Mouse (Mus musculus): ENCODE measurements around the gene Fgfr2. TPM values are rescaled to one million over a fixed set of nuclear protein-coding genes. Genes with fewer than 3 reads are reported as not detected.

Fgfr2 gene
- polyA plus RNA-seq, 1 experiment from 2014 or later = 169 TPM

DNA sequence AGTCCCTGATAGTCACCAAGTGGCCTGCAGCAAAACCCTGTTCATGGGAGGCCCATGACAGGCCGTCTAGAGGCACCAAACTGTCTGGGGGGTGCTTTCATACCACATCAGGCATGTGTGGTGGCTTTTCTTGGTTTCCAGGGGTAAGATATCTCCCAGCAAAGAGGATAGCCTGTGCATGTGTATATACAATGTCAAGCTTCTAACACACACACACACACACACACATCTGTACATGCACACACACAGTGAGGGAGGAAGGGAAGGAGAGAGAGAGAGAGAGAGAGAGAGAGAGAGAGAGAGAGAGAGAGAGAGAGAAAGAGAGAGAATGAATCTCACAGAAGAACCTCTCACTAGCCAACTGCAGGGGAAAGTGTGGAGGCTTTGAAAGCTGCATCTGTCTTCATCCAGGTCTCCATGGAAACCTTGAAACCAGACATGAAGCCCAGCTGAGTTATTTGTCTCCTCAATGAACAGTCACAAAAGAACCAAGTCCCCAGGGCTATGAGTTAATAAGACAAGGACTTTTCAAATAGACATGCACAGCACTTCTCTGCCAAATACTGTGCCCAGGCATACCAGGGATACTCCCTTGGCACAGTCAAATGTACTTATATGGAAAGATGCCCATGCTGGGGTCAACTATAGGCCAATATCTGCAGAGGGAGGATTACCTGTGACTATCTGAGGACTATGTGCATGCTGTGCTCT lies 1110.0 kb downstream of the Fgfr2 start:
- no peaks in the 10 kb centered on the region for H3K4me1 ChIP-seq (ENCODE audit: control insufficient read depth, insufficient read depth, low read length)
- H3K4me3 ChIP-seq (ENCODE audit: low read depth, low read length) = no peak overlapping the region
- no peaks in the 10 kb centered on the region for H3K36me3 ChIP-seq (ENCODE audit: control insufficient read depth, insufficient read depth, low read length)
- no peak overlapping the region for H3K4me2 ChIP-seq (replicated peaks; ENCODE audit: low read depth, low read length)
- H3K27me3 ChIP-seq (ENCODE audit: control insufficient read depth, insufficient read depth, low read length) = no peaks in the 10 kb centered on the region
- 38% methylated on average over 1 of the region's 1 CpGs for WGBS
- ATAC-seq (ENCODE audit: insufficient number of reproducible peaks, insufficient read depth, low FRiP score, low read depth) = no peak
- H3K9me3 ChIP-seq (ENCODE audit: control insufficient read depth, low read depth, low read length) = no peaks in the 10 kb centered on the region
- no peak overlapping the region for H3K9ac ChIP-seq (replicated peaks; ENCODE audit: low read depth, low read length)
- no peak overlapping the region for H3K27ac ChIP-seq (ENCODE audit: low read length)

DNA sequence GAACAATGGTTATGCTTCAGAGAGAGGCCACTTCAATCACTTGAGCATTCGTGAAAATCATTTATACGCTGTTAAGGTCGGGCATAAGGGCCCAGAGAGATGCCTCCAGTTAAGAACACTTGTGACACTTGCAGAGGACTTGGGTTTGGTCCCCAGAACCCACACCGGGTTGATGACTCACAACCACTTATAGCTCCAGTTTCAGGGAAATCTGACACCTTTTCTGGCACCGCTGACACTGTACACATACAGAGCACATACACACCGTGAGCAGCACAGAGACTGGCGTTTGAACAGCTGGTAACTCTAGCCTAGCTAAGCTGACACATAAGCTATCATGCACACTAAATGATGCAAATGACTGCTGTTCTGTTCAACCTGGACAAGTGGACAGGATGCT lies 1114.1 kb downstream of the Fgfr2 start:
- no peak overlapping the region for H3K9ac ChIP-seq (replicated peaks; ENCODE audit: low read depth, low read length)
- H3K4me1 ChIP-seq (ENCODE audit: control insufficient read depth, insufficient read depth, low read length) = no peaks in the 10 kb centered on the region
- H3K36me3 ChIP-seq (ENCODE audit: control insufficient read depth, insufficient read depth, low read length) = no peaks in the 10 kb centered on the region
- H3K9me3 ChIP-seq (ENCODE audit: control insufficient read depth, low read depth, low read length) = no peaks in the 10 kb centered on the region
- H3K27me3 ChIP-seq (ENCODE audit: control insufficient read depth, insufficient read depth, low read length) = no peaks in the 10 kb centered on the region
- H3K4me3 ChIP-seq (ENCODE audit: low read depth, low read length) = no peak overlapping the region
- H3K27ac ChIP-seq (ENCODE audit: low read length) = no peak overlapping the region
- H3K4me2 ChIP-seq (replicated peaks; ENCODE audit: low read depth, low read length) = no peak overlapping the region
- no peak for ATAC-seq (ENCODE audit: insufficient number of reproducible peaks, insufficient read depth, low FRiP score, low read depth)
- 65% methylated on average over 7 of the region's 7 CpGs for WGBS

DNA sequence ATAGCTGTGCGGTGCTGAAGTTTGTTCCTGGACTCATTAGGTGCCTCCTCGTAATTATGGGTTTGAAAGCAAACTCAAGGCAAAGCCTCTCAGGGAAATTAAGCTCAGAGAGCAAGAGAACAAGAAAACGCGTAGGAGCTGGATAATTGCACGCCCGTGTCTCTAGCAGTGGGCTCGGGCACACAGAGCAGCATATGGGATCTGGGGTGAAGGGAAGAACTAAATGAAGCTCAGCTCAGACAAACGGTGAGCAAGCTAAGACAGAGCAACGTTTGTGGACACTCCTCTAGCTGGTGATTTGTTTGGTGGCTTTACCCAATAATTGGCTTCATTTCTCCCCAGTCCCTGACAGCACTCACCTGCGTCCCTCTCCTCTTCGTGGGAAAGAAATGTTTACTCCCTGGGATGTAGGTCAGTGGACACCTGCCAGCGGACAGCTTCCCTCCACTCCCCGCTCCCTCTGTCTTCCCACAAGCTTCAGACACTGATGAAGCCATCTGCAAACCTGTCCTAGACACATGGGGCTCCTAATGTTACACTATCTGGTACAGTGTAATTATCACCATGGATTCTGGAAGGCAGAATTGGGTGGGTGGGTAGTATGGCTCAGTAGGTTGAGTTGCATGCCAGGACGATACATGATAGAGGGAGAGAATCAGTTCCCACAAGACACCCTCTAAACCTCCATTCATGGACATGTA lies 1117.0 kb downstream of the Fgfr2 start:
- H3K27me3 ChIP-seq (ENCODE audit: control insufficient read depth, insufficient read depth, low read length) = no peaks in the 10 kb centered on the region
- no peaks in the 10 kb centered on the region for H3K9me3 ChIP-seq (ENCODE audit: control insufficient read depth, low read depth, low read length)
- no peak overlapping the region for H3K27ac ChIP-seq (ENCODE audit: low read length)
- no peaks in the 10 kb centered on the region for H3K4me1 ChIP-seq (ENCODE audit: control insufficient read depth, insufficient read depth, low read length)
- H3K9ac ChIP-seq (replicated peaks; ENCODE audit: low read depth, low read length) = no peak overlapping the region
- H3K4me2 ChIP-seq (replicated peaks; ENCODE audit: low read depth, low read length) = no peak overlapping the region
- H3K4me3 ChIP-seq (ENCODE audit: low read depth, low read length) = no peak overlapping the region
- 73% methylated on average over 14 of the region's 14 CpGs for WGBS
- H3K36me3 ChIP-seq (ENCODE audit: control insufficient read depth, insufficient read depth, low read length) = no peaks in the 10 kb centered on the region
- no peak for ATAC-seq (ENCODE audit: insufficient number of reproducible peaks, insufficient read depth, low FRiP score, low read depth)

DNA sequence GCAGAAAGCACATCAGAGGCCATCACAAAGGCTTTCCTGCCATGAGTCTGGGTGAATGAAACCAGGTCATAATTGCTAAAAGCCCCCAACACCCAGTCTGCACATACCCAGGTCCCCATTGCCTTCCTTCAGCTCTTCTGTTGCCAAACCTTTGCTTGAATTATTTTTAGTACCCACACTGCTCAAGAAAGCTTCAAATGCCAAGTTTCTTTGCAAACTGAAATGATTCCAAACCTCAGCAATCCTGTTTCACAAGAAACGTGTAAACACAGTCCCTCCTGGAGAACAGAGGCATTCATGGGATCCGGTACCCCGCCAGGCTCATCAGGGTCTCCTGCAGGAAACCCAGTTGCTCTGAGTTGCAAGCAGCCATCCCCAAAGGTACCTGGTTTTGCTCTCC lies 1130.3 kb downstream of the Fgfr2 start:
- H3K9ac ChIP-seq (replicated peaks; ENCODE audit: low read depth, low read length) = no peak overlapping the region
- WGBS = 67% methylated on average over 3 of the region's 3 CpGs
- no peak overlapping the region for H3K4me2 ChIP-seq (replicated peaks; ENCODE audit: low read depth, low read length)
- ATAC-seq (ENCODE audit: insufficient number of reproducible peaks, insufficient read depth, low FRiP score, low read depth) = no peak
- H3K9me3 ChIP-seq (ENCODE audit: control insufficient read depth, low read depth, low read length) = no peaks in the 10 kb centered on the region
- H3K27me3 ChIP-seq (ENCODE audit: control insufficient read depth, insufficient read depth, low read length) = no peaks in the 10 kb centered on the region
- no peak overlapping the region for H3K27ac ChIP-seq (ENCODE audit: low read length)
- H3K4me3 ChIP-seq (ENCODE audit: low read depth, low read length) = no peak overlapping the region
- no peaks in the 10 kb centered on the region for H3K4me1 ChIP-seq (ENCODE audit: control insufficient read depth, insufficient read depth, low read length)
- H3K36me3 ChIP-seq (ENCODE audit: control insufficient read depth, insufficient read depth, low read length) = no peaks in the 10 kb centered on the region

DNA sequence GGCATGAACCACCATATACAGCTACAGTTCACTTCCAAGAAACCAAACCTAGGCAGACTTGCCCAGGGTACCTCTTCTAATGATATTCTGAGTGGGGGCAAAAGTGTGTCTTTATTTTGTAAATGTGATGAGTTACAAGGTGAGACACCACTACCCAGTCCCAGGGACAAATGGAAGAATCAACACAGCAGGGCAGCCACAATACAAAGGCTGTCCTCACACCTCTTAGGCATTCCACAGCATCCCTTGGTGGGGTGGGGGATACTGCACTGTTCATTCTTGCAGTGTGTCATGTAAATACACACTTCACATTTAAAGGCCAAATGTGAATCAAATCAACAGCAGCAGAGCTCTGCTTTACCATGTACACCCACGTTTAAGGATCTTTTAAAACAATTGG lies 1130.9 kb downstream of the Fgfr2 start:
- no peaks in the 10 kb centered on the region for H3K4me1 ChIP-seq (ENCODE audit: control insufficient read depth, insufficient read depth, low read length)
- H3K9ac ChIP-seq (replicated peaks; ENCODE audit: low read depth, low read length) = no peak overlapping the region
- ATAC-seq (ENCODE audit: insufficient number of reproducible peaks, insufficient read depth, low FRiP score, low read depth) = no peak
- WGBS = 48% methylated on average over 1 of the region's 1 CpGs
- H3K36me3 ChIP-seq (ENCODE audit: control insufficient read depth, insufficient read depth, low read length) = no peaks in the 10 kb centered on the region
- H3K4me3 ChIP-seq (ENCODE audit: low read depth, low read length) = no peak overlapping the region
- H3K27ac ChIP-seq (ENCODE audit: low read length) = no peak overlapping the region
- no peaks in the 10 kb centered on the region for H3K27me3 ChIP-seq (ENCODE audit: control insufficient read depth, insufficient read depth, low read length)
- no peak overlapping the region for H3K4me2 ChIP-seq (replicated peaks; ENCODE audit: low read depth, low read length)
- H3K9me3 ChIP-seq (ENCODE audit: control insufficient read depth, low read depth, low read length) = no peaks in the 10 kb centered on the region

DNA sequence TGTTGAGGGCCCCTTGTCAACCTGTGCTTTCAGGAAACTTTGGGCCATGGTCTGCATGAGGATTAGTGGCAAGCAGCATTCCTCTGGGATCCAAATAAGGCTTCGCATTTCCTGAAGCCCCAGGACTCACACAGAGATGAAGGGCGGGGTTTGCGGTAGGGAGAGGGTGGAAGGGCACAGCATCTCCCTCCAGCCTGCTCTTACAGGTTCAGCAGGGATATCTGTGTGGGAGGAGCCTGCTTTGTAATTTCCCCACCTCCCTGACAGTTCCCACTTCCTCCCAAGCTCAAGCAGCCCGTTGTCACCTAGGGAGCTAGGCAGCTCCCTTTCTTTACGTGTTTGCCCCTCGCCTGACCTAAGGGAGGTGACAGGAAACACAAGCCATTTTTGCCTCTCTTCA lies 1134.1 kb downstream of the Fgfr2 start:
- 19% methylated on average over 6 of the region's 6 CpGs for WGBS
- no peaks in the 10 kb centered on the region for H3K27me3 ChIP-seq (ENCODE audit: control insufficient read depth, insufficient read depth, low read length)
- H3K9me3 ChIP-seq (ENCODE audit: control insufficient read depth, low read depth, low read length) = no peaks in the 10 kb centered on the region
- H3K4me2 ChIP-seq (replicated peaks; ENCODE audit: low read depth, low read length) = no peak overlapping the region
- H3K4me3 ChIP-seq (ENCODE audit: low read depth, low read length) = no peak overlapping the region
- ATAC-seq (ENCODE audit: insufficient number of reproducible peaks, insufficient read depth, low FRiP score, low read depth) = no peak
- no peaks in the 10 kb centered on the region for H3K4me1 ChIP-seq (ENCODE audit: control insufficient read depth, insufficient read depth, low read length)
- no peaks in the 10 kb centered on the region for H3K36me3 ChIP-seq (ENCODE audit: control insufficient read depth, insufficient read depth, low read length)
- H3K9ac ChIP-seq (replicated peaks; ENCODE audit: low read depth, low read length) = no peak overlapping the region
- no peak overlapping the region for H3K27ac ChIP-seq (ENCODE audit: low read length)

DNA sequence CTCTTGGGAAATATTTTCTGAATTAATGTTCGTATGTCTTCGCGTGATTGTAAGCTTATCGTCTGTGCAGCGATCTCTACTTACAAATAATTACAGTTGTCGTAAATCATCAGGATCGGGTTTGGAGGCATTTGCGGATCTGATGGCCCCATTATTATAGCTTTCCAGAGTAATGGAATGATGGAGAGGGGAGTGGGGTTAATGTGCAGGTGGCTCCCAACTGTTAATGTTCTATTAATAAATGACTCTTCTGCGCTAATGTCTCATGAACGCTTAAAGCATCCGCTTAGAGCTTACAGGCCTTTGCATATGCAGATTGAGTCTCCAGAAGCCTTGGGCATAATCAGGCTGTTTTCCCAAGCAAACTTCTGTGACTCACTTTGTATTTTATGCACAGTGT lies 1144.5 kb downstream of the Fgfr2 start:
- ATAC-seq (ENCODE audit: insufficient number of reproducible peaks, insufficient read depth, low FRiP score, low read depth) = no peak
- H3K4me3 ChIP-seq (ENCODE audit: low read depth, low read length) = no peak overlapping the region
- no peaks in the 10 kb centered on the region for H3K4me1 ChIP-seq (ENCODE audit: control insufficient read depth, insufficient read depth, low read length)
- H3K9me3 ChIP-seq (ENCODE audit: control insufficient read depth, low read depth, low read length) = no peaks in the 10 kb centered on the region
- WGBS = 61% methylated on average over 11 of the region's 11 CpGs
- no peak overlapping the region for H3K27ac ChIP-seq (ENCODE audit: low read length)
- no peak overlapping the region for H3K4me2 ChIP-seq (replicated peaks; ENCODE audit: low read depth, low read length)
- no peaks in the 10 kb centered on the region for H3K36me3 ChIP-seq (ENCODE audit: control insufficient read depth, insufficient read depth, low read length)
- H3K9ac ChIP-seq (replicated peaks; ENCODE audit: low read depth, low read length) = no peak overlapping the region
- H3K27me3 ChIP-seq (ENCODE audit: control insufficient read depth, insufficient read depth, low read length) = no peaks in the 10 kb centered on the region

DNA sequence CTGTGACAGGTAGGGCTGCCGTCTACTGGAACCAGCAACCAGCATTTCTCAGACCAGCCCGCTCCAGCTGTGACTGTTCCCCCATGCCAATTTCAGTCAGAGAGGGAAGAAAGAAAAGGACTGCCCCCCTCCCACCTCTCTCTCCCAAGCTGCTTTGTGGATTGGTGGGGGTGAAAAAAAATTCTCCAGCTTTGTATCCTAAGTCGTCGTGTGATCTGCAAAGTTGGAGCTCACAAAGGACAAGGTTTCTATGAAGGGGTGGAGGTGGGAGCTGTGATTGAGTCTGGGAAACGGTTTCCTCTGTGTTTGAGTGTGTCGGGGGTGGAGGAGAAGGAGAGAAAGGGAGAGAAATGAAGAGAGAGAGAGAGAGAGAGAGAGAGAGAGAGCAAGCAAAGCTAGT lies 1147.3 kb downstream of the Fgfr2 start:
- no peak overlapping the region for H3K9ac ChIP-seq (replicated peaks; ENCODE audit: low read depth, low read length)
- WGBS = 72% methylated on average over 6 of the region's 6 CpGs
- no peaks in the 10 kb centered on the region for H3K27me3 ChIP-seq (ENCODE audit: control insufficient read depth, insufficient read depth, low read length)
- H3K4me3 ChIP-seq (ENCODE audit: low read depth, low read length) = no peak overlapping the region
- H3K4me2 ChIP-seq (replicated peaks; ENCODE audit: low read depth, low read length) = no peak overlapping the region
- H3K4me1 ChIP-seq (ENCODE audit: control insufficient read depth, insufficient read depth, low read length) = no peaks in the 10 kb centered on the region
- no peaks in the 10 kb centered on the region for H3K36me3 ChIP-seq (ENCODE audit: control insufficient read depth, insufficient read depth, low read length)
- ATAC-seq (ENCODE audit: insufficient number of reproducible peaks, insufficient read depth, low FRiP score, low read depth) = no peak
- no peaks in the 10 kb centered on the region for H3K9me3 ChIP-seq (ENCODE audit: control insufficient read depth, low read depth, low read length)
- no peak overlapping the region for H3K27ac ChIP-seq (ENCODE audit: low read length)

DNA sequence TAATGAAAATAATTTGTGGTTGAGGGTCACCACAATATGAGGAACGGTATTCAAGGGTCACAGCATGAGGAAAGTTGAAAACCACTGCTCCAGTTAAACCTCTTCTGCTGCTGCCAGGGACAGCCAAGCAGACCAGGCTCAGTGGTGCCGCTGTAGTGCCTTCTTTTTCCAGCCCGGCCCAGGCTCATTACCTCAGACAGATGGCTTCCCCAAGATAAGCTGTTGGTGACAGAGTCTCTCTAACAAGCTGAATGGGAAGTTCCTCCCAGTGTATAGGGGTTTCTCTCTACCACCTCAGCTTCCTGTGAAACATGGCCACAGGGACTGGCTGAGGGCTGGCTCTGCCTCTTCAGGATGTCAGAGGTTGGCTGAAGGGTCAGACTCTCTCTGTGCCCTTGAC lies 1152.9 kb downstream of the Fgfr2 start:
- Histone ChIP-seq H3K4me2 (replicated peaks; ENCODE audit: low read depth, low read length) (no peak overlapping the region), H3K9ac (replicated peaks; ENCODE audit: low read depth, low read length) (no peak overlapping the region), H3K9me3 (ENCODE audit: control insufficient read depth, low read depth, low read length) (no peaks in the 10 kb centered on the region), H3K36me3 (ENCODE audit: control insufficient read depth, insufficient read depth, low read length) (no peaks in the 10 kb centered on the region), H3K27me3 (ENCODE audit: control insufficient read depth, insufficient read depth, low read length) (peaks cover 32% of the 10 kb centered on the region), H3K4me3 (ENCODE audit: low read depth, low read length) (no peak overlapping the region), H3K4me1 (ENCODE audit: control insufficient read depth, insufficient read depth, low read length) (no peaks in the 10 kb centered on the region), H3K27ac (ENCODE audit: low read length) (no peak overlapping the region)
- WGBS = 41% methylated on average over 3 of the region's 3 CpGs
- no peak for ATAC-seq (ENCODE audit: insufficient number of reproducible peaks, insufficient read depth, low FRiP score, low read depth)

Measured in stomach, embryonic 14.5 days (tissue).